Comparison of ENCODE assay signal across 8 mouse cellular contexts in genomic region chr11:97664339-97664665, GRCm38 (mm10). TPM values are rescaled to one million over a fixed set of nuclear protein-coding genes. Genes with fewer than 3 reads are reported as not detected.
DNase-seq lines count a peak whose midpoint lies in the region; ATAC-seq and TF ChIP-seq lines count a peak whose summit lies in the region.

No protein-coding gene starts in this region.

- no peak for TF ChIP-seq CTCF in heart, adult 2 months (IDR thresholded peaks at IDR 0.05)
- no peak for TF ChIP-seq CTCF in embryonic fibroblast, embryonic 13.5 days (IDR thresholded peaks at IDR 0.05; ENCODE audit: borderline replicate concordance, insufficient read depth, low read length)

- no peak for TF ChIP-seq POLR2A in heart, adult 2 months (IDR thresholded peaks at IDR 0.05; ENCODE audit: insufficient read depth, low read depth, low read length)
- TF ChIP-seq POLR2A in embryonic fibroblast, embryonic 13.5 days (IDR thresholded peaks at IDR 0.05; ENCODE audit: low read depth, low read length) = no peak

- no peak for TF ChIP-seq EP300 in heart, adult 2 months (IDR thresholded peaks at IDR 0.05; ENCODE audit: insufficient read depth, low read depth, low read length)

- H3K9me3 ChIP-seq in liver, embryonic 12.5 days (replicated peaks) = no peaks in the 10 kb centered on the region

- peak overlapping the region; percentile 92 for H3K27ac ChIP-seq in heart, adult 2 months
- H3K27ac ChIP-seq in embryonic fibroblast, embryonic 13.5 days (ENCODE audit: insufficient read depth, low read length) = no peak overlapping the region
- H3K27ac ChIP-seq in liver, embryonic 12.5 days = no peak overlapping the region

- DNase-seq in heart, adult 2 months = no peak
- no peak for DNase-seq in heart, postnatal 4 days
- peak; percentile 45 for DNase-seq in 416B (ENCODE audit: low read depth)
- no peak for DNase-seq in urinary bladder, postnatal 4 days (ENCODE audit: low spot score in 2 of 2)
- DNase-seq in adrenal gland, adult (ENCODE audit: inconsistent age in 2 of 2, low spot score in 1 of 2) = no peak
- no peak for DNase-seq in natural killer cell, adult 2 months (ENCODE audit: low spot score in 2 of 2)

- peak overlapping the region; percentile 89 for H3K9ac ChIP-seq in heart, adult 2 months (ENCODE audit: low read depth, low read length)
- peak overlapping the region; percentile 65; the same call in 1 of the 2 replicates for H3K9ac ChIP-seq in liver, embryonic 12.5 days

- intact Hi-C loops in heart, adult 2 months (cut with DNase I) = loop anchor here (1.0 kb wide), 1 partner anchor 21 kb away; the partner anchor contains the start of gene Cisd3

- H3K36me3 ChIP-seq in heart, adult 2 months (ENCODE audit: control insufficient read depth, insufficient read depth, low read length) = no peaks in the 10 kb centered on the region
- H3K36me3 ChIP-seq in liver, embryonic 12.5 days = peaks cover 17% of the 10 kb centered on the region

- no peak for ATAC-seq in liver, embryonic 12.5 days

- no peaks in the 10 kb centered on the region for H3K27me3 ChIP-seq in heart, adult 2 months (ENCODE audit: control insufficient read depth, insufficient read depth, low read length)
- peaks cover 93% of the 10 kb centered on the region for H3K27me3 ChIP-seq in liver, embryonic 12.5 days (replicated peaks)

- H3K4me1 ChIP-seq in heart, adult 2 months (ENCODE audit: control insufficient read depth, insufficient read depth, low read length) = peaks cover 10% of the 10 kb centered on the region
- peaks cover 6% of the 10 kb centered on the region; the same call in 1 of the 2 replicates for H3K4me1 ChIP-seq in embryonic fibroblast, embryonic 13.5 days (ENCODE audit: control insufficient read depth, insufficient read depth, low read length)
- peaks cover 56% of the 10 kb centered on the region for H3K4me1 ChIP-seq in liver, embryonic 12.5 days

- WGBS in heart, adult 2 months = 3% methylated on average over 8 of the region's 8 CpGs
- 3% methylated on average over 7 of the region's 8 CpGs for WGBS in liver, embryonic 12.5 days (ENCODE audit: insufficient replicate concordance)

- H3K4me2 ChIP-seq in liver, embryonic 12.5 days = peak overlapping the region; percentile 77

- H3K79me2 ChIP-seq in heart, adult 2 months (replicated peaks; ENCODE audit: control insufficient read depth, insufficient read depth, low read length) = no peaks in the 10 kb centered on the region; the same call in 1 of the 2 replicates

- peak overlapping the region; percentile 74 for H3K4me3 ChIP-seq in heart, adult 2 months
- H3K4me3 ChIP-seq in embryonic fibroblast, embryonic 13.5 days (ENCODE audit: insufficient read depth, low read length) = peak overlapping the region; percentile 61
- peak overlapping the region; percentile 65 for H3K4me3 ChIP-seq in liver, embryonic 12.5 days

RNA-seq across cellular contexts. Expression of gene Mllt6, which starts 1.1 kb away (rescaled TPM):
- total RNA-seq in heart, adult 2 months (2021) = 10 to 100 TPM; 67.1 to 72.5 TPM
- polyA plus RNA-seq in heart, adult 2 months (2012; rRNA removed) = 37.9 and 46.2 TPM in 2 replicates
- 10 to 100 TPM; 50.2 to 51.1 TPM for total RNA-seq in heart, postnatal 4 days (2021)
- 16.2 and 18.0 TPM in 2 replicates for polyA plus RNA-seq in embryonic fibroblast, embryonic 13.5 days (2011; ENCODE audit: insufficient read length, low read depth, missing spikeins)
- 0.32 and 0.33 TPM in 2 replicates for polyA plus RNA-seq in liver, embryonic 12.5 days (2016; fragmentation: Nextera tagmentation; extraction: Ambion mirVana)

RNA-seq across cellular contexts. Expression of gene Cisd3, which starts 21.3 kb away (rescaled TPM):
- 100 to 1,000 TPM; 130 to 137 TPM for total RNA-seq in heart, adult 2 months (2021)
- polyA plus RNA-seq in heart, adult 2 months (2012; rRNA removed) = 82.7 and 106 TPM in 2 replicates
- 10 to 100 TPM; 96.7 to 98.0 TPM for total RNA-seq in heart, postnatal 4 days (2021)
- polyA plus RNA-seq in embryonic fibroblast, embryonic 13.5 days (2011; ENCODE audit: insufficient read length, low read depth, missing spikeins) = 39.9 and 42.5 TPM in 2 replicates
- polyA plus RNA-seq in liver, embryonic 12.5 days (2016; fragmentation: Nextera tagmentation; extraction: Ambion mirVana) = 12.6 and 14.7 TPM in 2 replicates

RNA-seq across cellular contexts. Expression of gene Epop, which starts 34.8 kb away (rescaled TPM):
- total RNA-seq in heart, adult 2 months (2021) = 1 to 10 TPM; 1.4 to 2.6 TPM
- 0.44 and 0.61 TPM in 2 replicates for polyA plus RNA-seq in heart, adult 2 months (2012; rRNA removed)
- 1 to 10 TPM; 1.4 TPM for total RNA-seq in heart, postnatal 4 days (2021)
- 1.4 and 2.1 TPM in 2 replicates for polyA plus RNA-seq in embryonic fibroblast, embryonic 13.5 days (2011; ENCODE audit: insufficient read length, low read depth, missing spikeins)
- 3.6 and 4.1 TPM in 2 replicates for polyA plus RNA-seq in liver, embryonic 12.5 days (2016; fragmentation: Nextera tagmentation; extraction: Ambion mirVana)

RNA-seq across cellular contexts. Expression of gene Pcgf2, which starts 36.0 kb away (rescaled TPM):
- total RNA-seq in heart, adult 2 months (2021) = 1 to 10 TPM; 4.1 to 5.6 TPM
- 9.5 and 17.8 TPM in 2 replicates for polyA plus RNA-seq in heart, adult 2 months (2012; rRNA removed)
- total RNA-seq in heart, postnatal 4 days (2021) = 10 to 100 TPM; 31.3 to 31.8 TPM
- 42.3 and 54.0 TPM in 2 replicates for polyA plus RNA-seq in embryonic fibroblast, embryonic 13.5 days (2011; ENCODE audit: insufficient read length, low read depth, missing spikeins)
- 5.0 and 5.1 TPM in 2 replicates for polyA plus RNA-seq in liver, embryonic 12.5 days (2016; fragmentation: Nextera tagmentation; extraction: Ambion mirVana)

RNA-seq across cellular contexts. Expression of gene Psmb3, which starts 38.9 kb away (rescaled TPM):
- 100 to 1,000 TPM; 135 to 139 TPM for total RNA-seq in heart, adult 2 months (2021)
- polyA plus RNA-seq in heart, adult 2 months (2012; rRNA removed) = 273 and 314 TPM in 2 replicates
- 100 to 1,000 TPM; 186 to 196 TPM for total RNA-seq in heart, postnatal 4 days (2021)
- polyA plus RNA-seq in embryonic fibroblast, embryonic 13.5 days (2011; ENCODE audit: insufficient read length, low read depth, missing spikeins) = 229 and 259 TPM in 2 replicates
- polyA plus RNA-seq in liver, embryonic 12.5 days (2016; fragmentation: Nextera tagmentation; extraction: Ambion mirVana) = 364 and 370 TPM in 2 replicates

Comparison
In these comparisons a context has a peak if more than half of its experiments do, and no peak if none do; other contexts are left out.
1. RNA of gene Mllt6, which starts 1.1 kb away (polyA plus RNA-seq): 37.9 to 46.2 TPM in heart, adult 2 months and 16.2 to 18.0 TPM in embryonic fibroblast, embryonic 13.5 days; 0.32 to 0.33 TPM in liver, embryonic 12.5 days; every median in the first group is over 10 times any median in the second.
2. Peak in every context shown above with its lines, with median percentiles within 50 percentile points of each other: H3K4me3 ChIP-seq.